Mouse (Mus musculus): ENCODE results near the gene Vps11. TPM values are rescaled to one million over a fixed set of nuclear protein-coding genes. Genes with fewer than 3 reads are reported as not detected.

Gene Vps11
- total and polyA plus RNA-seq, 3 experiments, result 13.9 to 15.5 (median 15.3) TPM

DNA sequence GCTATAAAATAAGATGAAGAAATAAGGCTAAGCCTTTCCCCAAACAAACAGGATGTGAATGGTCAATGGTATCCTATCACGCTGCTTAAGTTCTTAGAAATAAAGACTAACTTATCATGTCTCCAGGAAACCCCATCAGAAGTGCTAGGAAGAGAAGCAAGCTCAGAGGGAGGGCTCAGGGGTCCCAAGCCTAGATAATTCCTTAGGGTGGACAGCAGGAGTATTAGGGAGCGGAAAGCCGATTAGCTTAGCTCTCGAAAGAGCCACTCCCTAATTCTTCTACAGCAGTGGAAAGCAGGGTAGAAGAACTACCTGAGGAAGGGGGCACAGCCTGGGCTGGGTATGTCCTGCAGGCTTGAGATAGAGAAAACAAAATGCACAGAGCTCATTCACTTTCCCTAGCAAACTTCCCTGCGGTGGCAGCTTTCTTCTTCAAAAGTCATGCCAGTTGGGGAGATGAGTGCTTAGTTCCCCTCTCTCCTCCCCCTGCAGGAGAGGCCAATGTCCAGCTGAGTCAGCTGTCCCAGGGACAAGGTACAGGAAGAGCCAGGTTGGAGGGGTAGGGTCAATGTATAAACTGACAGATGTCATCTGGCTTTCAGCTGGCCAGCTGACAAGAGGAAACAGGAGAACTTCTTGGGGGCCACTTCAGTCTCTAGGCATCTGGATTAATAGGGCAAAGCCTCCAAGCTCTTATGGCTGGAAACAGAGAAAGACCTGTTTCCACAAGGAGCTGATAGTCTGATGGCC, 43.2 kb downstream of the Vps11 start:
- H3K27ac ChIP-seq, result peak overlapping the region; percentile 97
- TF ChIP-seq EP300 (IDR thresholded peaks at IDR 0.05; ENCODE audit: insufficient read depth, low read depth, low read length), result no peak
- TF ChIP-seq POLR2A (IDR thresholded peaks at IDR 0.05; ENCODE audit: insufficient read depth, low read depth, low read length), result no peak
- TF ChIP-seq CTCF (IDR thresholded peaks at IDR 0.05), result no peak

DNA sequence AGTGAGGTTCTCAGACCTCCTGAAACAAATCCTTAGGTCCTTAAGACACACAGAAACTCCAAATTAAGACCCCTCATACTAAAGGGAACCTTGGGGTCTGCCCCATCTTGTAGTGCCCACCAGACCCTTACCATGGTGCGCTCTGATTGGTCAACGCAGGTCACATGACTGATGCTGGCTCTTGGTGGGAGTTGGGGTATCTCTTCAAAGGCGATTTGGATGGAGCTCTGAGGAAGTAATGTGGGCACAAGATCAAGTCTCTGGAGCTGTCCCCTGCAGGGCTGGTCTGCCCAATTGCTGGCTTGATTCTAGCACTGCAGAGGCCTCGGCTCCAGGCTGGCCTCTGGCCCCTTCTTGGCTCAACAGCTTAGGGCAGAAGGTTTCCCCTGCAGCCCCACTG, 44.0 kb downstream of the Vps11 start:
- Histone ChIP-seq H3K27me3 (ENCODE audit: control insufficient read depth, insufficient read depth, low read length) (no peaks in the 10 kb centered on the region), H3K79me2 (replicated peaks; ENCODE audit: control insufficient read depth, insufficient read depth, low read length) (peaks cover 2% of the 10 kb centered on the region), H3K9ac (ENCODE audit: low read depth, low read length) (0 out of 2 replicates have a peak overlapping the region, but pooled peaks have one; percentile 12), H3K4me3 (no peak overlapping the region), H3K27ac (no peak overlapping the region), H3K36me3 (ENCODE audit: control insufficient read depth, insufficient read depth, low read length) (no peaks in the 10 kb centered on the region), H3K4me1 (ENCODE audit: control insufficient read depth, insufficient read depth, low read length) (peaks cover 7% of the 10 kb centered on the region)
- no peak for DNase-seq
- WGBS, result 74% methylated on average over 4 of the region's 4 CpGs
- TF ChIP-seq CTCF (IDR thresholded peaks at IDR 0.05), result no peak
- intact Hi-C loops (cut with DNase I), result no loop called here

More for the DNA sequence above, 43.2 kb downstream of the Vps11 start:
- peak overlapping the region; percentile 14 for H3K9ac ChIP-seq (ENCODE audit: low read depth, low read length)
- no peak for DNase-seq
- no peaks in the 10 kb centered on the region for H3K36me3 ChIP-seq (ENCODE audit: control insufficient read depth, insufficient read depth, low read length)
- H3K27me3 ChIP-seq (ENCODE audit: control insufficient read depth, insufficient read depth, low read length), result no peaks in the 10 kb centered on the region
- intact Hi-C loops (cut with DNase I), result no loop called here
- peak overlapping the region; percentile 95 for H3K4me3 ChIP-seq
- H3K4me1 ChIP-seq (ENCODE audit: control insufficient read depth, insufficient read depth, low read length), result peaks cover 7% of the 10 kb centered on the region
- WGBS, result 32% methylated on average over 5 of the region's 5 CpGs
- peaks cover 2% of the 10 kb centered on the region for H3K79me2 ChIP-seq (replicated peaks; ENCODE audit: control insufficient read depth, insufficient read depth, low read length)

DNA sequence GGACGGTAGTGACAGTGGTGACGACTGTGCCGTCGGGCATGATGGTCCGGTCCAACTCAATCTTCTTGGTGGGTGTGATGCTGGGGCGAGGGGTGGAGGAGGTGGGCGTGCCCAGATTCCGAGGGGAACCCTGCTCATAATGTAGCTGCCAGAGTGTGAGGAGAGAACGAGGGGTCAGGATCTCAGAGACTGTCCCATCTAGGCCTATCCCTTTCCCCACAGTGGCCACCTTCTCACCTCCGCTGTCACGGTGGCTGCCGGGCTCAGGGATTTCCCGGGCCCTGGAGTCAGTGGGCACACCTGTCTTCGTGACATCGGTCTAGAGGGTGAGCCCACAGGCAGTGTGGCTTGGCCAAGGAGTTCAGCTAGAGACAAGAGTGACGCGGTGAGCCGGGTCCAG, 46.6 kb downstream of the Vps11 start:
- DNase-seq, result no peak
- Histone ChIP-seq H3K4me3 (no peak overlapping the region), H3K79me2 (replicated peaks; ENCODE audit: control insufficient read depth, insufficient read depth, low read length) (peaks cover 2% of the 10 kb centered on the region), H3K36me3 (ENCODE audit: control insufficient read depth, insufficient read depth, low read length) (no peaks in the 10 kb centered on the region), H3K27ac (no peak overlapping the region), H3K27me3 (ENCODE audit: control insufficient read depth, insufficient read depth, low read length) (no peaks in the 10 kb centered on the region), H3K9ac (ENCODE audit: low read depth, low read length) (no peak overlapping the region), H3K4me1 (ENCODE audit: control insufficient read depth, insufficient read depth, low read length) (peaks cover 6% of the 10 kb centered on the region)
- 91% methylated on average over 18 of the region's 18 CpGs for WGBS
- TF ChIP-seq EP300 (IDR thresholded peaks at IDR 0.05; ENCODE audit: insufficient read depth, low read depth, low read length), result no peak
- TF ChIP-seq POLR2A (IDR thresholded peaks at IDR 0.05; ENCODE audit: insufficient read depth, low read depth, low read length), result no peak
- no peak for TF ChIP-seq CTCF (IDR thresholded peaks at IDR 0.05)
- intact Hi-C loops (cut with DNase I), result no loop called here

DNA sequence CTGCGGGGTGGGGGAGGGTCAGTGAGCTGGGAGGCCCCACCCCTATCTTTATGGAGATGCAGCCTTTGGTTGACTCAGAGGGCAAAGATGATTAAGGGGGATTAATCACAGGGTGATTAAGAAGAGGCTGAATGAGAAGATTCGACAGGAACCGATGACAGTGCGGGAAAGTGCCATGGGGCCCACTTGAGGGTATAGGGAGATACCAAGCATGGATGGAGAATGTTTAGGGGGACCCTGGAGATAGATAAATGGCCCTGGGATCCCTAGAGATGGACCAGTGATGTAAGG, 47.3 kb downstream of the Vps11 start:
- H3K79me2 ChIP-seq (replicated peaks; ENCODE audit: control insufficient read depth, insufficient read depth, low read length), result no peaks in the 10 kb centered on the region
- TF ChIP-seq CTCF (IDR thresholded peaks at IDR 0.05) (no peak), POLR2A (IDR thresholded peaks at IDR 0.05; ENCODE audit: insufficient read depth, low read depth, low read length) (no peak), EP300 (IDR thresholded peaks at IDR 0.05; ENCODE audit: insufficient read depth, low read depth, low read length) (no peak)
- intact Hi-C loops (cut with DNase I), result no loop called here
- H3K27me3 ChIP-seq (ENCODE audit: control insufficient read depth, insufficient read depth, low read length), result no peaks in the 10 kb centered on the region
- DNase-seq, result no peak
- H3K4me3 ChIP-seq, result no peak overlapping the region
- WGBS, result 87% methylated on average over 4 of the region's 4 CpGs
- H3K4me1 ChIP-seq (ENCODE audit: control insufficient read depth, insufficient read depth, low read length), result peaks cover 6% of the 10 kb centered on the region
- H3K27ac ChIP-seq, result no peak overlapping the region
- H3K36me3 ChIP-seq (ENCODE audit: control insufficient read depth, insufficient read depth, low read length), result no peaks in the 10 kb centered on the region
- no peak overlapping the region for H3K9ac ChIP-seq (ENCODE audit: low read depth, low read length)

DNA sequence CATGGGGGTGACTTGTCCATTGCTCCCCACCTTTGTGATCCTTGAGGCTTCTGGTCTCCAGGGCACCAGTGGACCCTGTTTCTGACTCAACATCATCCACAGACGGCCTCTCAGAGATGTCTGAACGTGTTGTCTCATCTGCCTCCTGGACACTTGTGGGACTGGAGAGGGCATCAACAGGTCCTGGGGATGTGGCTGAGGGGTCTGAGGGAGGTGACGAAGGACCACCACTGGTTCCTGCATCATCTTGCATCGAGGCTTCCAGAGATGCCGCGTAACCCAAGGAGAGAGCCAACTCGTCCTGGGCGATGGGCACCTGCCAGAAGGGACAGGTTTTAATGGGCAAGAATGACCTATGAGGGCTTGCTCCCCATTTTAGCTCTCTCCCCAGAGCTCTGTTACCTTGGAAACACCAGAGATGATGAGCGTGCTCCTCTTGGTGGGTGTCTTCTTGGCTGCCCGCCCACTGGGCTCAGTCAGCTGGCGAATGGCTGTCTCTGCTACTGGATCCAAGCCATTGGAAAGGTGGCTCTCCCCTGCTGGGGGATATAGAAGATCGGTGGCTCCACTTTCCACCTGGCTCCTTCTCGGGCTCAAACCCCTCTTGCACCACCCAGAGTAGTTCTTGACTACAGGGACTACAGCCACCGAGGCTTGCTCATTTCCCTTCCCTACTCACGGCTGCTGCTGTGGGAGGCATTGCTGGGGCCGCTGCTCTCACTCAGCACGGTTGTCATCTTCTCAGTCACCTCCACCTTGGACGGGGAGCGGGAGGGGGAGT, 47.8 kb downstream of the Vps11 start:
- DNase-seq, result no peak
- H3K27ac ChIP-seq, result no peak overlapping the region
- no peak overlapping the region for H3K9ac ChIP-seq (ENCODE audit: low read depth, low read length)
- H3K4me1 ChIP-seq (ENCODE audit: control insufficient read depth, insufficient read depth, low read length), result peaks cover 4% of the 10 kb centered on the region
- no peak for TF ChIP-seq CTCF (IDR thresholded peaks at IDR 0.05)
- no peak for TF ChIP-seq POLR2A (IDR thresholded peaks at IDR 0.05; ENCODE audit: insufficient read depth, low read depth, low read length)
- TF ChIP-seq EP300 (IDR thresholded peaks at IDR 0.05; ENCODE audit: insufficient read depth, low read depth, low read length), result no peak
- WGBS, result 79% methylated on average over 19 of the region's 19 CpGs
- H3K79me2 ChIP-seq (replicated peaks; ENCODE audit: control insufficient read depth, insufficient read depth, low read length), result no peaks in the 10 kb centered on the region
- no peak overlapping the region for H3K4me3 ChIP-seq
- H3K27me3 ChIP-seq (ENCODE audit: control insufficient read depth, insufficient read depth, low read length), result no peaks in the 10 kb centered on the region
- intact Hi-C loops (cut with DNase I), result no loop called here
- no peaks in the 10 kb centered on the region for H3K36me3 ChIP-seq (ENCODE audit: control insufficient read depth, insufficient read depth, low read length)

Data from heart, adult 2 months (tissue).